Mouse (Mus musculus) CH12.LX (cell line): ENCODE results near the gene Nptx1.

Source experiments
- CTCF ChIP-seq, 2 experiments: IDR thresholded peaks in 1 of 2; conservative IDR thresholded peaks in 1 of 2; 2 replicates each; pipeline ENCODE4 v1.5.1; 2011 to 2012; ENCODE audit warnings: low read depth in 2 of 2, low read length in 2 of 2, improper control_type of control experiment in 1 of 2, inconsistent platforms in 1 of 2, mild to moderate bottlenecking in 1 of 2, moderate library complexity in 1 of 2
- ELF1 ChIP-seq: IDR thresholded peaks from 2 replicates; pipeline ENCODE4 v1.6.1; 2014; ENCODE audit warnings: low read depth, mild to moderate bottlenecking, inconsistent platforms, low read length, improper control_type of control experiment
- EP300 ChIP-seq: IDR thresholded peaks from 2 replicates; pipeline ENCODE4 v1.6.1; 2011; ENCODE audit warnings: low read length, improper control_type of control experiment
- GABPA ChIP-seq: IDR thresholded peaks from 2 replicates; pipeline ENCODE4 v1.6.1; 2012; ENCODE audit warnings: low read depth, low read length, improper control_type of control experiment, inconsistent platforms; ENCODE audit not compliant: insufficient replicate concordance
- MEF2A ChIP-seq: IDR thresholded peaks from 2 replicates; pipeline ENCODE4 v1.6.1; 2014; ENCODE audit warnings: low read depth, mild to moderate bottlenecking, inconsistent platforms, low read length, improper control_type of control experiment, borderline replicate concordance
- NELFE ChIP-seq: IDR thresholded peaks from 2 replicates; pipeline ENCODE4 v1.6.1; 2011; ENCODE audit warnings: low read depth, low read length, improper control_type of control experiment
- NRF1 ChIP-seq: IDR thresholded peaks from 2 replicates; pipeline ENCODE4 v1.6.1; 2014; ENCODE audit warnings: low read depth, mild to moderate bottlenecking, inconsistent platforms, low read length, improper control_type of control experiment, moderate library complexity
- PAX5 ChIP-seq: IDR thresholded peaks from 2 replicates; pipeline ENCODE4 v1.6.1; 2012; ENCODE audit warnings: low read length, inconsistent platforms, mixed read lengths
- POLR2A ChIP-seq: IDR thresholded peaks from 2 replicates; pipeline ENCODE4 v1.6.1; 2011; ENCODE audit warnings: low read depth, mild to moderate bottlenecking, improper control_type of control experiment, low read length
- POLR2AphosphoS2 ChIP-seq: IDR thresholded peaks from 2 replicates; pipeline ENCODE4 v1.6.1; 2011; ENCODE audit warnings: low read depth, low read length, improper control_type of control experiment
- RAD21 ChIP-seq: IDR thresholded peaks from 2 replicates; pipeline ENCODE4 v1.6.1; 2011; ENCODE audit warnings: low read depth, mild to moderate bottlenecking, low read length, improper control_type of control experiment, moderate library complexity
- SMC3 ChIP-seq: IDR thresholded peaks from 2 replicates; pipeline ENCODE4 v1.6.1; 2011; ENCODE audit warnings: low read depth, low read length, improper control_type of control experiment
- TCF12 ChIP-seq: IDR thresholded peaks from 2 replicates; pipeline ENCODE4 v1.6.1; 2014; ENCODE audit warnings: low read depth, mild to moderate bottlenecking, inconsistent platforms, low read length, improper control_type of control experiment
- ZKSCAN1 ChIP-seq: IDR thresholded peaks from 2 replicates; pipeline ENCODE4 v1.6.1; 2012; ENCODE audit warnings: low read depth, inconsistent platforms, low read length, improper control_type of control experiment, borderline replicate concordance

- no peak for TF ChIP-seq GABPA
- TF ChIP-seq SMC3: no peak
- TF ChIP-seq NRF1: no peak
- no peak for TF ChIP-seq EP300
- no peak for TF ChIP-seq POLR2AphosphoS2
- TF ChIP-seq ELF1: no peak
- TF ChIP-seq POLR2A: no peak
- TF ChIP-seq PAX5: no peak
- TF ChIP-seq CTCF (conservative IDR thresholded peaks at IDR 0.05 in 1 of 2, IDR thresholded peaks at IDR 0.05 in 1 of 2; ENCODE audit: low read depth in 2 of 2, low read length in 2 of 2): no peak
- no peak for TF ChIP-seq NELFE
- TF ChIP-seq TCF12: no peak
- no peak for TF ChIP-seq RAD21
- TF ChIP-seq ZKSCAN1: no peak
- TF ChIP-seq MEF2A: no peak
Observed at GRCm38 (mm10) chr11:119492830-119493229, 54.7 kb downstream of the Nptx1 start.
